Comparison of ENCODE assay signal across 14 mouse cellular contexts in genomic region chr12:101019443-101019842, GRCm38 (mm10). TPM values are rescaled to one million over a fixed set of nuclear protein-coding genes. Genes with fewer than 3 reads are reported as not detected.
DNase-seq lines count a peak whose midpoint lies in the region; ATAC-seq and TF ChIP-seq lines count a peak whose summit lies in the region.
"Had no signal": no experiment of that assay in that cellular context is flagged by ENCODE, and none has a peak within 500 bp of the region (broad histone marks: within the 10 kb centered on the region; RNA-seq: fewer than 3 reads in every experiment).

No protein-coding gene starts in this region.

- TF ChIP-seq POLR2A in kidney, adult 2 months (IDR thresholded peaks at IDR 0.05; ENCODE audit: low read depth, low read length), result no peak

- H3K4me2 ChIP-seq in forebrain, embryonic 11.5 days (ENCODE audit: low read depth, low read length, severe bottlenecking), result no peak overlapping the region
- no peak overlapping the region for H3K4me2 ChIP-seq in forebrain, postnatal 0 days (ENCODE audit: low read depth)
- H3K4me2 ChIP-seq in neural tube, embryonic 13.5 days, result no peak overlapping the region
- no peak overlapping the region for H3K4me2 ChIP-seq in midbrain, embryonic 15.5 days
- H3K4me2 ChIP-seq: embryonic facial prominence, embryonic 15.5 days; hindbrain, embryonic 12.5 days had no signal

- no peak overlapping the region for H3K27ac ChIP-seq in forebrain, embryonic 11.5 days (ENCODE audit: low read depth, low read length)
- no peak overlapping the region for H3K27ac ChIP-seq in forebrain, postnatal 0 days (ENCODE audit: low read depth, low read length)
- H3K27ac ChIP-seq in kidney, adult 2 months (ENCODE audit: insufficient read depth, low read depth, low read length), result no peak overlapping the region
- 0 out of 2 replicates have a peak overlapping the region, but pooled peaks have one; percentile 11 for H3K27ac ChIP-seq in neural tube, embryonic 13.5 days (replicated peaks)
- peak overlapping the region; percentile 44; the same call in 1 of the 2 replicates for H3K27ac ChIP-seq in midbrain, embryonic 15.5 days
- H3K27ac ChIP-seq: stomach, postnatal 0 days had no signal

- H3K9ac ChIP-seq in forebrain, embryonic 11.5 days (ENCODE audit: low read length), result no peak overlapping the region
- H3K9ac ChIP-seq in forebrain, postnatal 0 days, result no peak overlapping the region
- no peak overlapping the region for H3K9ac ChIP-seq in neural tube, embryonic 13.5 days
- no peak overlapping the region for H3K9ac ChIP-seq in midbrain, embryonic 15.5 days
- H3K9ac ChIP-seq: embryonic facial prominence, embryonic 15.5 days; hindbrain, embryonic 12.5 days had no signal

- H3K4me3 ChIP-seq in forebrain, embryonic 11.5 days (ENCODE audit: low read depth, low read length), result no peak overlapping the region
- no peak overlapping the region for H3K4me3 ChIP-seq in forebrain, postnatal 0 days (ENCODE audit: low read depth, low read length)
- H3K4me3 ChIP-seq in kidney, adult 2 months (ENCODE audit: insufficient read depth, low read depth, low read length), result no peak overlapping the region
- H3K4me3 ChIP-seq in neural tube, embryonic 13.5 days, result no peak overlapping the region
- H3K4me3 ChIP-seq in midbrain, embryonic 15.5 days, result no peak overlapping the region
- H3K4me3 ChIP-seq: embryonic facial prominence, embryonic 15.5 days; hindbrain, embryonic 12.5 days had no signal

- no peak for TF ChIP-seq CTCF in forebrain, postnatal 0 days (IDR thresholded peaks at IDR 0.05; ENCODE audit: low read depth)
- TF ChIP-seq CTCF in kidney, adult 2 months (conservative IDR thresholded peaks at IDR 0.05; ENCODE audit: insufficient read depth, insufficient read length, low read depth, low read length), result no peak

- H3K4me1 ChIP-seq in forebrain, embryonic 11.5 days (replicated peaks; ENCODE audit: control insufficient read depth, insufficient read depth, low read length), result peaks cover 27% of the 10 kb centered on the region; the same call in 1 of the 2 replicates
- peaks cover 18% of the 10 kb centered on the region for H3K4me1 ChIP-seq in forebrain, postnatal 0 days (ENCODE audit: insufficient read depth)
- H3K4me1 ChIP-seq in kidney, adult 2 months (ENCODE audit: control insufficient read depth, insufficient read depth, low read length), result peaks cover 17% of the 10 kb centered on the region; the same call in 1 of the 2 replicates
- H3K4me1 ChIP-seq in neural tube, embryonic 13.5 days (replicated peaks), result peaks cover 77% of the 10 kb centered on the region
- peaks cover 42% of the 10 kb centered on the region for H3K4me1 ChIP-seq in midbrain, embryonic 15.5 days

- H3K27me3 ChIP-seq in forebrain, embryonic 11.5 days (ENCODE audit: control insufficient read depth, insufficient read depth, low read length), result no peaks in the 10 kb centered on the region
- no peaks in the 10 kb centered on the region for H3K27me3 ChIP-seq in forebrain, postnatal 0 days (ENCODE audit: insufficient read depth, low read length)
- no peaks in the 10 kb centered on the region for H3K27me3 ChIP-seq in kidney, adult 2 months (replicated peaks; ENCODE audit: control insufficient read depth, insufficient read depth, low read length)
- H3K27me3 ChIP-seq in neural tube, embryonic 13.5 days, result no peaks in the 10 kb centered on the region; the same call in 1 of the 2 replicates
- H3K27me3 ChIP-seq in midbrain, embryonic 15.5 days (replicated peaks), result no peaks in the 10 kb centered on the region
- H3K27me3 ChIP-seq: embryonic facial prominence, embryonic 15.5 days had no signal

- peak; percentile 51 for DNase-seq in forebrain, embryonic 11.5 days (ENCODE audit: low spot score)
- DNase-seq in forebrain, postnatal 0 days, result no peak
- DNase-seq in kidney, adult 2 months, result peak; percentile 51
- DNase-seq in kidney, postnatal 10 days, result no peak
- no peak for DNase-seq in neural tube, embryonic 10.5 days (ENCODE audit: extremely low spot score, low spot score)
- DNase-seq: embryo, embryonic 11 days; gastrocnemius, postnatal 10 days; left cerebral cortex, postnatal 4 days had no signal

- no peaks in the 10 kb centered on the region for H3K9me3 ChIP-seq in forebrain, embryonic 11.5 days (ENCODE audit: control insufficient read depth, low read length)
- no peaks in the 10 kb centered on the region for H3K9me3 ChIP-seq in forebrain, postnatal 0 days (ENCODE audit: low read length)
- no peaks in the 10 kb centered on the region for H3K9me3 ChIP-seq in neural tube, embryonic 13.5 days
- H3K9me3 ChIP-seq in midbrain, embryonic 15.5 days, result no peaks in the 10 kb centered on the region
- H3K9me3 ChIP-seq: embryonic facial prominence, embryonic 15.5 days had no signal

- WGBS in forebrain, embryonic 11.5 days, result 92% methylated on average over 7 of the region's 7 CpGs
- WGBS in forebrain, postnatal 0 days, result 86% methylated on average over 7 of the region's 7 CpGs
- 68% methylated on average over 7 of the region's 7 CpGs for WGBS in kidney, adult 2 months
- 88% methylated on average over 7 of the region's 7 CpGs for WGBS in neural tube, embryonic 13.5 days
- WGBS in midbrain, embryonic 15.5 days, result 83% methylated on average over 7 of the region's 7 CpGs

- ATAC-seq in forebrain, embryonic 11.5 days (replicated peaks; ENCODE audit: low FRiP score), result no peak
- no peak for ATAC-seq in forebrain, postnatal 0 days
- ATAC-seq in neural tube, embryonic 13.5 days (ENCODE audit: low read depth), result no peak
- peak; percentile 11; the same call in 1 of the 2 replicates for ATAC-seq in midbrain, embryonic 15.5 days (replicated peaks)
- no peak for ATAC-seq in erythroid progenitor cell, adult 5-6 weeks (replicated peaks; ENCODE audit: low FRiP score, poor library complexity, severe bottlenecking)

- peaks cover 10% of the 10 kb centered on the region for H3K36me3 ChIP-seq in forebrain, embryonic 11.5 days (ENCODE audit: control insufficient read depth, insufficient read depth, low read length)
- peaks cover 15% of the 10 kb centered on the region for H3K36me3 ChIP-seq in forebrain, postnatal 0 days (ENCODE audit: insufficient read depth)
- no peaks in the 10 kb centered on the region for H3K36me3 ChIP-seq in kidney, adult 2 months (ENCODE audit: control insufficient read depth, insufficient read depth, low read length)
- peaks cover 17% of the 10 kb centered on the region for H3K36me3 ChIP-seq in neural tube, embryonic 13.5 days
- H3K36me3 ChIP-seq in midbrain, embryonic 15.5 days (replicated peaks), result no peaks in the 10 kb centered on the region
- H3K36me3 ChIP-seq: embryonic facial prominence, embryonic 15.5 days had no signal

RNA-seq across cellular contexts. Expression of gene Ccdc88c, which starts 9.4 kb away (rescaled TPM):
- polyA plus RNA-seq in forebrain, embryonic 11.5 days (2014; fragmentation: Nextera tagmentation; extraction: Ambion mirVana), result 22.5 and 27.7 TPM in 2 replicates
- total RNA-seq in forebrain, postnatal 0 days (2014; rRNA removed), result 31.3 and 31.5 TPM in 2 replicates
- polyA plus RNA-seq in forebrain, postnatal 0 days (2015; fragmentation: Nextera tagmentation; extraction: Ambion mirVana), result 12.4 and 14.6 TPM in 2 replicates
- 5.4 and 6.6 TPM in 2 replicates for polyA plus RNA-seq in kidney, adult 2 months (2012; rRNA removed)
- 11.0 and 11.8 TPM in 2 replicates for polyA plus RNA-seq in neural tube, embryonic 13.5 days (2015; fragmentation: Nextera tagmentation; extraction: Ambion mirVana)
- polyA plus RNA-seq in midbrain, embryonic 15.5 days (2015; fragmentation: Nextera tagmentation; extraction: Ambion mirVana), result 14.6 and 15.8 TPM in 2 replicates
- 96.4 and 130 TPM in 2 replicates for total RNA-seq in erythroid progenitor cell, adult 5-6 weeks (2015; ENCODE audit: low replicate concordance)
- 189 and 234 TPM in 2 replicates for total RNA-seq in erythroid progenitor cell, adult 5-6 weeks (2017; ENCODE audit: low replicate concordance)

Comparison
In these comparisons a context has a peak if more than half of its experiments do, and no peak if none do; other contexts are left out.
1. DNase-seq: peak in forebrain, embryonic 11.5 days (single experiment) and kidney, adult 2 months (single experiment); none in forebrain, postnatal 0 days (single experiment), kidney, postnatal 10 days (single experiment) and neural tube, embryonic 10.5 days (single experiment).
2. H3K27ac ChIP-seq: peak in neural tube, embryonic 13.5 days (single experiment) and midbrain, embryonic 15.5 days (single experiment); none in forebrain, embryonic 11.5 days (single experiment), forebrain, postnatal 0 days (single experiment) and kidney, adult 2 months (single experiment).